Mouse (Mus musculus) midbrain, embryonic 16.5 days (tissue): ENCODE measurements around the gene Sirt3. TPM values are rescaled to one million over a fixed set of nuclear protein-coding genes. Genes with fewer than 3 reads are reported as not detected.

Experiments
- ATAC-seq: fragments of 200-750 bp; cut with Nextera tagmentation; 2 replicates; pipeline ENCODE4 v1.8.0; 2017; ENCODE audit warnings: moderate TSS enrichment
- H3K27ac ChIP-seq: fragments of 300-500 bp; sonication (generic); 2 replicates; pipeline ENCODE4 v1.5.1; 2014; ENCODE audit warnings: mild to moderate bottlenecking, low read length, mixed read lengths
- H3K27me3 ChIP-seq: fragments of 300-500 bp; sonication (generic); 2 replicates; pipeline ENCODE4 v1.6.1; 2014; ENCODE audit warnings: low read depth, low read length, mixed read lengths; ENCODE audit not compliant: control insufficient read depth, insufficient read depth
- H3K36me3 ChIP-seq: fragments of 300-500 bp; sonication (generic); 2 replicates; pipeline ENCODE4 v1.6.1; 2014; ENCODE audit warnings: mild to moderate bottlenecking, low read length, moderate library complexity, mixed read lengths; ENCODE audit not compliant: control insufficient read depth, insufficient read depth
- H3K4me1 ChIP-seq: fragments of 300-500 bp; sonication (generic); 2 replicates; pipeline ENCODE4 v1.6.1; 2014; ENCODE audit warnings: mild to moderate bottlenecking, low read length, mixed read lengths; ENCODE audit not compliant: control insufficient read depth, insufficient read depth
- H3K4me2 ChIP-seq: fragments of 300-500 bp; sonication (generic); 2 replicates; pipeline ENCODE4 v1.6.1; 2014; ENCODE audit warnings: mild to moderate bottlenecking, low read length, mixed read lengths
- H3K4me3 ChIP-seq: fragments of 300-500 bp; sonication (generic); 2 replicates; pipeline ENCODE4 v1.5.1; 2014; ENCODE audit warnings: low read depth, mild to moderate bottlenecking, low read length, moderate library complexity, mixed read lengths
- H3K9ac ChIP-seq: fragments of 300-500 bp; sonication (generic); 2 replicates; pipeline ENCODE4 v1.6.1; 2014; ENCODE audit warnings: low read depth, low read length, mixed read lengths
- H3K9me3 ChIP-seq: fragments of 300-500 bp; sonication (generic); replicated peaks from 2 replicates; pipeline ENCODE4 v1.6.1; 2014; ENCODE audit warnings: mild to moderate bottlenecking, low read length, mixed read lengths; ENCODE audit not compliant: control insufficient read depth, poor library complexity, severe bottlenecking
- WGBS: fragments of 180-500 bp; shearing (Covaris S2); extraction: QIAGEN DNeasy Blood & Tissue Kit; methylation state at CpG from one replicate; pipeline ENCODE4 v1.1.7; 2014; 5-methylcytosine and 5-hydroxymethylcytosine counted together
- polyA plus RNA-seq: library from polyadenylated mRNA; unstranded; fragments of >200 nt; fragmentation: Nextera tagmentation; extraction: Ambion mirVana; gene quantifications from 2 replicates; pipeline ENCODE4 v1.2.1, GENCODE M21; 2015

Gene Sirt3
- polyA plus RNA-seq, 1 experiment from 2014 or later = 58.2 TPM

DNA sequence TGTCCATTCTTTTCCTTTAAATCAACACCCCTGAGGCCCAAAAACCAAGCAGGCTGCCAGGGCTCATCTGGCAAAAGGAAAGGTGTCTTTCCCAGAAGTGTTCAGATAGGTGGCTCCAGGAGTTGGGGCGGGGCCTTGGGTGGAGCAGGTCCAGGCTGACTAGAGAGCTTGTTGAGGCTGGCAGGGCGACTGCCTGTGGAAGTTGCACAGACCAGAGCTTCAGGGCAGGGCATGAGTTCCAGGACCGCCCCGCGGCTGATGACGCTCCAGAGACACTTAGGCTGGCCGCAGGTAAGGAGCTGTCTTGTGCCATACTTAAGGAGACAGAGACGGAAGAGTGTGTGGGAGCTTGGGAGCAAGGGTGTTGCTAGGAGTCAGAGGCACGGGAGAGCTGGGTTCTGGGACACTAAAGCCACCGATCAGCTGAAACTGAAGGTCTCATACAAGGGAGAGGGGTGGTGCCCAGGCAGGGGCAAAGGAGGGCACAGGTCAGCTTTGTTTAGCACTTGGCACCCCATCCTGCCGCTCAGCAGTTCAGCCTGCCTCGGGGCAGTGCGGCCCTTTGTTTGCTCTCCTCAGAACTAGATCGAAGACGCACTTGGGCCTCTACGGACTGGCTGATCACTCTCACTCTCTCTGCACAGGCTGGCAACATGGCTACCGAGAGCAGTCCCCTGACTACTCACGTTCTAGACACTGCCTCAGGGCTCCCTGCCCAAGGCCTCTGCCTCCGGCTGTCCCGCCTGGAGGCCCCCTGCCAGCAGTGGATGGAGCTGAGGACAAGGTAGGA is 46.9 kb downstream of the Sirt3 start, which contains the start of gene Urah:
TSS of gene Urah (plus strand) at position 51 of the 790 bp plus-strand sequence.
- Histone ChIP-seq H3K4me1 (no peaks in the 10 kb centered on the region), H3K27ac (no peak within 1 kb of the TSS), H3K4me3 (no peak within 1 kb of the TSS), H3K4me2 (no peak within 1 kb of the TSS), H3K9ac (no peak within 1 kb of the TSS), H3K9me3 (no peaks in the 10 kb centered on the region), H3K27me3 (no peaks in the 10 kb centered on the region), H3K36me3 (no peaks in the 10 kb centered on the region)
- WGBS = 48% methylated on average over 20 of the region's 20 CpGs
- ATAC-seq = no peak

DNA sequence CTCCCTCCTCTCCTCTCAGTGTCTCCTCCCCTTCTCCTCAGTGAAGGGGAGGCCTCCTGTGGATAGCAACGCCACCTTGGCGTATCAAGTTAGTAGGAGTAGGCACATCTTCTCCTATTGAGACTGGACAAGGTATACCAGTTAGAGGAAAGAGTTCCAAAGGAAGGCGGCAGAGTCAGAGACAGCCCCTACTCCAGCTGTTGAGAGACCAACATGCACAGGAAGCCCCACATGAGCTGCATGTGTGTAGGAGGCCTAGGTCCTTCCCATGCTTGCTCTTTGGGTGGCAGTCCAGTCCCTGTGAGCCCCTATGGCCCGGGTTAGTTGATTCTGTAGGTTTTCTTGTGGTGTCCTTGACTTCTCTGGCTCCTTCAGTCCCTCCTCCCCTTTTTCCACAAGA is 48.8 kb downstream of the Sirt3 start:
- Histone ChIP-seq H3K27ac (no peak overlapping the region), H3K4me1 (no peaks in the 10 kb centered on the region), H3K4me3 (no peak overlapping the region), H3K4me2 (no peak overlapping the region), H3K27me3 (no peaks in the 10 kb centered on the region), H3K9ac (no peak overlapping the region), H3K9me3 (no peaks in the 10 kb centered on the region), H3K36me3 (no peaks in the 10 kb centered on the region)
- 83% methylated on average over 4 of the region's 4 CpGs for WGBS
- ATAC-seq = no peak

DNA sequence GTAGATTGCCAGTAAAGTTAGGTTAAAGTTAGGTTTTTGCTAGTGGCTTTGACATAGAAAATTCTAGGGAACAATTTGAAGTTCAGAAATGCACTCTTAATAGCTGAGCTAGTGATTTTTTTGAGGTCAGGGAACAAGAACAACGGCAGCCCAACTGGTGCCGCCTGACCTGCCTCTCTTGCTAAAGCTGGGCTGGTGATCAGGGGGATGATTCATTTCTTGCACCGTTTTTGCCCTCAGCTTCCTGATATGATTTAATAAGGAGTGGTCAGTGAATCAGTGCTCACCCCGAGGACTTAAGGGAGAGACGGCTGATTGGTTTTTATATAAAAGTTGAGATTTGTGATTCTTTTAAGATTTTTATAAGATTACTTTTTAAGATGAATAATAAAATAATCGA is 50.7 kb downstream of the Sirt3 start:
- H3K36me3 ChIP-seq = no peaks in the 10 kb centered on the region
- WGBS = 73% methylated on average over 6 of the region's 6 CpGs
- H3K27me3 ChIP-seq = no peaks in the 10 kb centered on the region
- H3K9ac ChIP-seq = no peak overlapping the region
- no peak overlapping the region for H3K4me3 ChIP-seq
- no peak overlapping the region for H3K4me2 ChIP-seq
- no peak overlapping the region for H3K27ac ChIP-seq
- no peaks in the 10 kb centered on the region for H3K9me3 ChIP-seq
- no peak for ATAC-seq
- no peaks in the 10 kb centered on the region for H3K4me1 ChIP-seq

DNA sequence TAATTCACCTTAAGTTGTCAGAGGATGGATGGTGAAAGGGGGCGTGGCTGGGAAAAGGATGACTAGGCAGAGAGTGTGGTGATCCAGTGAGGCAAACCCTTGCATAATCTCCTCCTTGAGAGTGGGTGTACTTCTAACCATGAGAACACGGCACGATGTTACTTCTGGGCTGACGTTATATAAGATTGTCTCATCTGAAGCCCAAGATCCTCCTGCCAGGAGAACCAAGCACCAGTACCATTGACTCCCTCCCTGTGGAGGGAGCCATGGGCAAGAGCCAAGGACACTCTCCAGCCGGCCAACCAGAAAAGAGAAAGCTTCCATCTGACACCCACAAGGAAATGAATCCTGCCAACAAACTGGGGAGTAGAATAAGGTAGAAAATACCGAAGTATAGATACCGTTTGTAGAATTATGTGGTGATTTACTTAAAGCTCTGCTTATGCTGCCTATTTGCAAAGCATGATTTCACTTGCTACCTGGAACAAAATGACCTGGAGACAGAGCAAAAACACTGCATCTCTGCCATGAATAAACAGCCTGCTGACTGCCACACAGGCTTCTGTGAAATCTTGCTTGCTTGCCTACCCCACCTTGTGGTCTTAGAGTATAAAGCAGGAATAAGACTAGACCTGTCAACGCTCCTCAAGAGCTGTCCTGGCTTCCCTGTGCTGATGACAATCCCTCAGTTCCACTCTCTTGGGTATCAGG is 53.8 kb downstream of the Sirt3 start:
- Histone ChIP-seq H3K4me2 (no peak overlapping the region), H3K27me3 (no peaks in the 10 kb centered on the region), H3K4me3 (no peak overlapping the region), H3K9me3 (no peaks in the 10 kb centered on the region), H3K27ac (no peak overlapping the region), H3K4me1 (no peaks in the 10 kb centered on the region), H3K9ac (no peak overlapping the region), H3K36me3 (no peaks in the 10 kb centered on the region)
- WGBS = 42% methylated on average over 8 of the region's 8 CpGs
- peak; percentile 73; the same call in 1 of the 2 replicates for ATAC-seq

DNA sequence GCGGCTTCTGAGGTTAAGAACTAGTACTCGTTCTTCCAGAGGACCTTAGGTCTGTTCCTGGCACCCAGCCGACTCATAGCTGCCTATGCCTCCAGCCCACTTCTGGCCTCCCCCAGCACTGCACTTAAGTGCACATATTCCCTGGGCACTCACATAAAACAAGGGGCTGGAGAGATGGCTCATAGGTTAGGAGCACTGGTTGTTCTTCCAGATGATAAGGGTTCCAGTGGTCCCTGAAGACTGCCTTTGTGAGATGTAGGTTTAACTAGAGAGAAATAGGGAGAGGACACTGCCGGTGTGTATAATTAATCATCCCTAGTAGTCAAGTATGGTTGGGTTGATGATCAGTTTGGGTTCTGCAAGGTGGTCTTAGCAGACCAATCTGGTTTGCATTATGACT is 59.4 kb downstream of the Sirt3 start:
- WGBS = 94% methylated on average over 4 of the region's 4 CpGs
- H3K9me3 ChIP-seq = no peaks in the 10 kb centered on the region
- ATAC-seq = no peak
- H3K9ac ChIP-seq = no peak overlapping the region
- no peak overlapping the region for H3K4me3 ChIP-seq
- H3K4me2 ChIP-seq = no peak overlapping the region
- H3K27ac ChIP-seq = no peak overlapping the region
- H3K36me3 ChIP-seq = peaks cover 2% of the 10 kb centered on the region; the same call in 1 of the 2 replicates
- H3K27me3 ChIP-seq = no peaks in the 10 kb centered on the region
- H3K4me1 ChIP-seq = peaks cover 11% of the 10 kb centered on the region

DNA sequence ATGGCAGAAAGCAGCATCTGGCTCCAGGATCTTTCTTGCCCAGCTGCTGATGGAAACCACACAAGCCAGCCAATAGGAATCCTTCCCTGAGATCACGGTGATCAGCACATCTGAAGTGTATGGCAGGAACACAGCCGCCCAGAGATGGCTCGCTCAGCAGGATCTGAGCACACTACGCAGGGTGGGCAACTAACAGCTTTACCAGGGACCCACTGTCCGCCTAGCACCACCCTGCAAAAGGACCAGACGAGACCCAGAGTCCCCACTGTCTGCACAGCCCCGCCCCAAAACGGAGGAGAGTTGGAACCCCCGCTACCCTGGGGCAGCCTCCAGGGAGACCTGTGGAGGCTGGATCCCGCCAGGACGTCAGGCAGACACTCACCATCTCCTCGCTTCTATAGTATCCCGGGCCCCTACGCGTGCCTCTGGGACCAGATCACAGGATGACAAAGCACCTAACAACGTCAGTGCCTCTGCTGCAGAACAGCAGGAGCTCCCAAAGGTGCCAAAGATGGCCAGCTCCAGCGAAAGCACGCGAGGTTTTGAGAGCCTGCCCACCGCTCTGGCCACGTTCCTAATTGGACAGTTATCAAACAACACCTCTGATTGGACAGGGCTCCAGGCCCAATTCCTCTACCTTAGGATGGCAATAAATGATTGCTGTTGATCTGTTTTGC is 60.3 kb downstream of the Sirt3 start, which contains the start of gene Zfp941:
TSS of gene Zfp941 (minus strand) at position 526 of the 677 bp plus-strand sequence.
- peak; percentile 94 for ATAC-seq
- H3K27me3 ChIP-seq = no peaks in the 10 kb centered on the region
- H3K36me3 ChIP-seq = peaks cover 2% of the 10 kb centered on the region; the same call in 1 of the 2 replicates
- H3K4me2 ChIP-seq = peak within 1 kb of the TSS; percentile 69
- H3K4me3 ChIP-seq = peak within 1 kb of the TSS; percentile 74
- peak within 1 kb of the TSS; percentile 98 for H3K27ac ChIP-seq
- under 1% methylated on average over 21 of the region's 21 CpGs for WGBS
- peak within 1 kb of the TSS; percentile 89 for H3K9ac ChIP-seq
- H3K9me3 ChIP-seq = no peaks in the 10 kb centered on the region
- H3K4me1 ChIP-seq = peaks cover 17% of the 10 kb centered on the region

DNA sequence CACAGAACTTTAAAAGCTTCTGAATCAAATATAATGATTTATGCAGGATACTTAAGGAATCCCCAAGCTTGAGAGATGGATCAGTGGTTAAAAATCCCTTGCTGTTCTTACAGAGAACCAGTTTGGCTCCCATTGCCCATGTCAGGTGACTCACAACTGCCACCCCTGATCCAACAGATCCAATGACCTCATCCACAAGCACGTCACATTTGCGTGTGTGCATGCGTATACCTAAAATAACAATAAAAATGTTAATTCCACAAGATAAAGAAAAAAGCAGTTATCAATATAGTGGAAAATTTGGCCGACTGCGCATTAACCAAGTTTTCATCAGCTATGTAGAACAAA is 60.8 kb downstream of the Sirt3 start:
- peak overlapping the region; percentile 89 for H3K9ac ChIP-seq
- no peaks in the 10 kb centered on the region for H3K9me3 ChIP-seq
- peak; percentile 57 for ATAC-seq
- no peaks in the 10 kb centered on the region for H3K27me3 ChIP-seq
- H3K4me2 ChIP-seq = peak overlapping the region; percentile 69
- H3K36me3 ChIP-seq = peaks cover 2% of the 10 kb centered on the region; the same call in 1 of the 2 replicates
- peak overlapping the region; percentile 98 for H3K27ac ChIP-seq
- peak overlapping the region; percentile 74 for H3K4me3 ChIP-seq
- H3K4me1 ChIP-seq = peaks cover 18% of the 10 kb centered on the region
- WGBS = 39% methylated on average over 5 of the region's 5 CpGs

DNA sequence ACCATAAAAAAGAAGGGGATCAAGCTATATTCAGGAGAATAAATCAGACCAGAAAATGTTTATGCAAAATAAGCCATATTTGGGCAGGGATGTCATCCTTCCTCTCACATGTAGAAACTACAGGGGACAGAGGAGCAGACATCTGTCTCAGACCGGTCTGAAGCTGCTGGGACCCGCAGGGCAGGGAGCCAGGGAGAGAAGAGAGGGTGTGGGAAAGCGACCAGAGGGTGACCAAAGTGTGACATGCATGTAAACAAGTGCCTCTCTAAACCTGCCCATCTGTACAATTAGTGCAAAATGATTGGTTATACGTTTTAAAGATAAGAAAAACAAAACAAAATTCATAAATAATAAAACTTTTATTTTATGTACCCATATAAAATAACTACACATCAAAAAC is 61.9 kb downstream of the Sirt3 start:
- WGBS = 74% methylated on average over 4 of the region's 4 CpGs
- Histone ChIP-seq H3K4me2 (peak overlapping the region; percentile 39), H3K36me3 (peaks cover 2% of the 10 kb centered on the region; the same call in 1 of the 2 replicates), H3K27ac (no peak overlapping the region), H3K9me3 (no peaks in the 10 kb centered on the region), H3K4me1 (peaks cover 18% of the 10 kb centered on the region), H3K27me3 (no peaks in the 10 kb centered on the region), H3K4me3 (no peak overlapping the region), H3K9ac (no peak overlapping the region)
- ATAC-seq = no peak
